Mouse (Mus musculus): ENCODE measurements around the gene Zdhhc20. TPM values are rescaled to one million over a fixed set of nuclear protein-coding genes. Genes with fewer than 3 reads are reported as not detected.

The Zdhhc20 gene
- 64.0 and 69.7 TPM in 2 replicates for polyA plus RNA-seq (2014; fragmentation: Nextera tagmentation; extraction: Ambion mirVana)

GRCm38 (mm10) chr14:57890011-57890842 lies at the start of gene Zdhhc20:
Zdhhc20 (minus strand) TSS chr14:57890276.
- ATAC-seq (ENCODE audit: low FRiP score) (peak; percentile 96), DNase-seq (ENCODE audit: low spot score) (peak; percentile 97)
- Histone ChIP-seq H3K9me3 (ENCODE audit: control insufficient read depth, low read length) (no peaks in the 10 kb centered on the region), H3K4me1 (replicated peaks; ENCODE audit: control insufficient read depth, insufficient read depth, low read length) (no peaks in the 10 kb centered on the region; the same call in 1 of the 2 replicates), H3K27me3 (ENCODE audit: control insufficient read depth, insufficient read depth, low read length) (no peaks in the 10 kb centered on the region), H3K36me3 (ENCODE audit: control insufficient read depth, insufficient read depth, low read length) (no peaks in the 10 kb centered on the region), H3K9ac (ENCODE audit: low read depth, low read length) (peak within 1 kb of the TSS; percentile 84), H3K27ac (ENCODE audit: low read depth, low read length) (peak within 1 kb of the TSS; percentile 65), H3K4me2 (replicated peaks; ENCODE audit: low read depth, low read length) (peak within 1 kb of the TSS; percentile 47), H3K4me3 (ENCODE audit: low read depth, low read length) (peak within 1 kb of the TSS; percentile 85)
- 5% methylated on average over 49 of the region's 65 CpGs for whole genome bisulfite sequencing

DNA sequence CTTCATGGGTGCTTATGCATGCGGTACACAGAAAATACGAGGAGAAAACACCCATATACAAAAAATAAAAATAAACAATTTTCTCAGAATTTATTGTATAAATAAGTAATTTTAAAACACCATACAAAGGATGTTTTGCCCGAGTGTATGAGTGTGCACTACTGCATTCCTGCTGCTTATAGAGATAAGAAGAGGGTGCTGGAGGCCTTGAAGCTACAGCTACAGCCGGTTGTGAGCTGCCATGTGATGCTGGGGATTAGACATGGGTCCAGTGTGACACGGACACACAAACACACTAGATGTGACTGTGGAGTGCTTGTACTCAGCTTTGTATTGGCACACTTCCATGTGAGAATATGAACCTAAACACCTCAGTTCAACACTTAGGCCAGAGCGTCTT lies 47.2 kb upstream of the Zdhhc20 start:
- H3K36me3 ChIP-seq (ENCODE audit: control insufficient read depth, insufficient read depth, low read length), result no peaks in the 10 kb centered on the region
- no peak overlapping the region for H3K27ac ChIP-seq (ENCODE audit: low read depth, low read length)
- H3K4me1 ChIP-seq (replicated peaks; ENCODE audit: control insufficient read depth, insufficient read depth, low read length), result no peaks in the 10 kb centered on the region
- ATAC-seq (ENCODE audit: low FRiP score), result no peak
- H3K9ac ChIP-seq (ENCODE audit: low read depth, low read length), result no peak overlapping the region
- WGBS, result 93% methylated on average over 6 of the region's 6 CpGs
- H3K4me3 ChIP-seq (ENCODE audit: low read depth, low read length), result no peak overlapping the region
- no peak for DNase-seq (ENCODE audit: low spot score)
- H3K27me3 ChIP-seq (ENCODE audit: control insufficient read depth, insufficient read depth, low read length), result no peaks in the 10 kb centered on the region
- H3K4me2 ChIP-seq (replicated peaks; ENCODE audit: low read depth, low read length), result no peak overlapping the region
- H3K9me3 ChIP-seq (ENCODE audit: control insufficient read depth, low read length), result no peaks in the 10 kb centered on the region

- Histone ChIP-seq H3K4me1 (replicated peaks; ENCODE audit: control insufficient read depth, insufficient read depth, low read length) (no peaks in the 10 kb centered on the region), H3K4me2 (replicated peaks; ENCODE audit: low read depth, low read length) (no peak overlapping the region), H3K4me3 (ENCODE audit: low read depth, low read length) (no peak overlapping the region), H3K9me3 (ENCODE audit: control insufficient read depth, low read length) (no peaks in the 10 kb centered on the region), H3K27me3 (ENCODE audit: control insufficient read depth, insufficient read depth, low read length) (no peaks in the 10 kb centered on the region), H3K27ac (ENCODE audit: low read depth, low read length) (no peak overlapping the region), H3K9ac (ENCODE audit: low read depth, low read length) (no peak overlapping the region), H3K36me3 (ENCODE audit: control insufficient read depth, insufficient read depth, low read length) (no peaks in the 10 kb centered on the region)
- no peak for ATAC-seq (ENCODE audit: low FRiP score)
- 90% methylated on average over 13 of the region's 13 CpGs for WGBS
- no peak for DNase-seq (ENCODE audit: low spot score)
Observed at GRCm38 (mm10) chr14:57934666-57935065, 44.6 kb upstream of the Zdhhc20 start.

- Histone ChIP-seq H3K9ac (ENCODE audit: low read depth, low read length) (no peak overlapping the region), H3K27ac (ENCODE audit: low read depth, low read length) (no peak overlapping the region), H3K36me3 (ENCODE audit: control insufficient read depth, insufficient read depth, low read length) (no peaks in the 10 kb centered on the region), H3K9me3 (ENCODE audit: control insufficient read depth, low read length) (no peaks in the 10 kb centered on the region), H3K4me1 (replicated peaks; ENCODE audit: control insufficient read depth, insufficient read depth, low read length) (no peaks in the 10 kb centered on the region), H3K27me3 (ENCODE audit: control insufficient read depth, insufficient read depth, low read length) (no peaks in the 10 kb centered on the region), H3K4me3 (ENCODE audit: low read depth, low read length) (no peak overlapping the region), H3K4me2 (replicated peaks; ENCODE audit: low read depth, low read length) (no peak overlapping the region)
- WGBS, result 92% methylated on average over 7 of the region's 7 CpGs
- ATAC-seq (ENCODE audit: low FRiP score) (no peak), DNase-seq (ENCODE audit: low spot score) (no peak)
Observed at GRCm38 (mm10) chr14:57933608-57934007, 43.5 kb upstream of the Zdhhc20 start.

DNA sequence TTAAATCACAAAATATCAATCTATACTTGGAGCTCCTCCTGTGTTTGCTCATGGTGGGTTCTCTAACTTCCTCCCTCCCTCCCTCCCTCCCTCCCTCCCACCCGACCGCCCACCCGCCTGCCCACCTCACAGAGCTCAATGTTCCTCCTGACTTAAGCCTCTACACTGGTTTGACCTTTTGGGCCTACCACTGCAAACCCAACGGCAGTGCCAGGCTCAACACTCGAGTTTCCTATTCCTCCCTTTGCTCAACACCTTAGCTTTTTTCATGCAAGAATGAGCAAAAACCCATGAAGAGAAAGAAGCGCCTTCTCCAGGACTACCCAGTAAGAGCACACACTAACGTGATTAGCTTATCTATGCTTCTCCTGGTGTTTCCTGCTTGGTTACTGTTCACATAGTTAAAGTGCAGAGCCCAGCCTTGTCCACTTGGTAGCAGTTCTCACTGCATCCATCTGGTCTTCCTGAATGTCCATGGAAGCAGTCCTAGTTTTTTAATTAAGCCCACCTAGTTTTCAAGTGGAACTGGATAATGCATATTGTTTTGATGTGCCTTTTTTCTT lies 42.9 kb upstream of the Zdhhc20 start:
- Histone ChIP-seq H3K27me3 (ENCODE audit: control insufficient read depth, insufficient read depth, low read length) (no peaks in the 10 kb centered on the region), H3K9ac (ENCODE audit: low read depth, low read length) (no peak overlapping the region), H3K36me3 (ENCODE audit: control insufficient read depth, insufficient read depth, low read length) (no peaks in the 10 kb centered on the region), H3K27ac (ENCODE audit: low read depth, low read length) (no peak overlapping the region), H3K4me1 (replicated peaks; ENCODE audit: control insufficient read depth, insufficient read depth, low read length) (no peaks in the 10 kb centered on the region), H3K4me2 (replicated peaks; ENCODE audit: low read depth, low read length) (no peak overlapping the region), H3K4me3 (ENCODE audit: low read depth, low read length) (no peak overlapping the region), H3K9me3 (ENCODE audit: control insufficient read depth, low read length) (no peaks in the 10 kb centered on the region)
- DNase-seq (ENCODE audit: low spot score) (no peak), ATAC-seq (ENCODE audit: low FRiP score) (no peak)
- 78% methylated on average over 7 of the region's 7 CpGs for WGBS

DNA sequence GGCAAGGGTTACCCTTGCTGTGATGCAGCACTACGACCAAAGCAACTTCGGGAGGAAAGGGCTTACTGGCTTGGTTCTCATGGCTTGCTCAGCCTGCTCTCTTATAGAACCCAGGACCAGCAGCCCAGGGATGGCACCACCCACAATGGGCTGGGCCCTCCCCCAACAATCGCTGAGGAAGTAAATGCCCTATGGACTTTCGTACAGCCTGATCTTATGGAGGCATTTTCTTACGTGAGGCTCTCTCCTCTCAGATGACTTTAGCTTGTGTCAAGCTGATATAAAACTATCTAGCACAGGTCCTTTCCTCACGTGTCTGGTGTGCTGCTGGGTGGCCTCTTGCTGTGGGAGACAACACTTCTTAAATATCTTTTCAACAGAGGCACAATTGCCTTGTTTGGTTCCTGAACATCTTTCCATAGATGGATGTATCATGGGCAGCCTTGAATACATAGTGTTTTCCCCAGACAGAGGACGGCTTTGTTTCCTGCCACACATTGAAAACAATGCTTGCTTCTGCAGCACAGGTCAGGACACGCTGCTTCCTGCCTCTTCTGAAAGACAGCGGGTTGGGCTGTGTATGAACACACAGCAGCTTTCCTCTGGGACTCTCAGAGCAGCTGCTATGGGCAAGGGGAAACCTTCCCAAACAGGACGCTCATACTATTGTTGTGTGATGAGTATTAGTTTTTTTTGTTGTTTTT lies 31.5 kb upstream of the Zdhhc20 start:
- 32% methylated on average over 10 of the region's 10 CpGs for WGBS
- Histone ChIP-seq H3K36me3 (ENCODE audit: control insufficient read depth, insufficient read depth, low read length) (0 out of 2 replicates have a peak, but pooled peaks cover 5% of the 10 kb centered on the region), H3K9ac (ENCODE audit: low read depth, low read length) (peak overlapping the region; percentile 15; the same call in 1 of the 2 replicates), H3K4me3 (ENCODE audit: low read depth, low read length) (no peak overlapping the region), H3K9me3 (ENCODE audit: control insufficient read depth, low read length) (no peaks in the 10 kb centered on the region), H3K4me1 (replicated peaks; ENCODE audit: control insufficient read depth, insufficient read depth, low read length) (0 out of 2 replicates have a peak, but pooled peaks cover 3% of the 10 kb centered on the region), H3K27ac (ENCODE audit: low read depth, low read length) (peak overlapping the region; percentile 80), H3K27me3 (ENCODE audit: control insufficient read depth, insufficient read depth, low read length) (no peaks in the 10 kb centered on the region), H3K4me2 (replicated peaks; ENCODE audit: low read depth, low read length) (no peak overlapping the region)
- DNase-seq (ENCODE audit: low spot score), result peak; percentile 50
- peak; percentile 92 for ATAC-seq (ENCODE audit: low FRiP score)

GRCm38 (mm10) chr14:57920568-57921310 lies 30.7 kb upstream of the Zdhhc20 start:
- Histone ChIP-seq H3K4me1 (replicated peaks; ENCODE audit: control insufficient read depth, insufficient read depth, low read length) (0 out of 2 replicates have a peak, but pooled peaks cover 3% of the 10 kb centered on the region), H3K9me3 (ENCODE audit: control insufficient read depth, low read length) (no peaks in the 10 kb centered on the region), H3K36me3 (ENCODE audit: control insufficient read depth, insufficient read depth, low read length) (0 out of 2 replicates have a peak, but pooled peaks cover 5% of the 10 kb centered on the region), H3K4me2 (replicated peaks; ENCODE audit: low read depth, low read length) (no peak overlapping the region), H3K4me3 (ENCODE audit: low read depth, low read length) (no peak overlapping the region), H3K9ac (ENCODE audit: low read depth, low read length) (no peak overlapping the region), H3K27me3 (ENCODE audit: control insufficient read depth, insufficient read depth, low read length) (no peaks in the 10 kb centered on the region), H3K27ac (ENCODE audit: low read depth, low read length) (peak overlapping the region; percentile 80)
- 87% methylated on average over 18 of the region's 18 CpGs for WGBS
- ATAC-seq (ENCODE audit: low FRiP score), result no peak
- no peak for DNase-seq (ENCODE audit: low spot score)

- WGBS, result 95% methylated on average over 17 of the region's 17 CpGs
- Histone ChIP-seq H3K27me3 (ENCODE audit: control insufficient read depth, insufficient read depth, low read length) (no peaks in the 10 kb centered on the region), H3K4me1 (replicated peaks; ENCODE audit: control insufficient read depth, insufficient read depth, low read length) (0 out of 2 replicates have a peak, but pooled peaks cover 3% of the 10 kb centered on the region), H3K9ac (ENCODE audit: low read depth, low read length) (no peak overlapping the region), H3K4me3 (ENCODE audit: low read depth, low read length) (no peak overlapping the region), H3K27ac (ENCODE audit: low read depth, low read length) (no peak overlapping the region), H3K4me2 (replicated peaks; ENCODE audit: low read depth, low read length) (no peak overlapping the region), H3K36me3 (ENCODE audit: control insufficient read depth, insufficient read depth, low read length) (0 out of 2 replicates have a peak, but pooled peaks cover 5% of the 10 kb centered on the region), H3K9me3 (ENCODE audit: control insufficient read depth, low read length) (no peaks in the 10 kb centered on the region)
- no peak for DNase-seq (ENCODE audit: low spot score)
- ATAC-seq (ENCODE audit: low FRiP score), result no peak
Observed at GRCm38 (mm10) chr14:57919148-57919875, 29.2 kb upstream of the Zdhhc20 start.

Measured in hindbrain, embryonic 11.5 days (tissue).